Mouse (Mus musculus) bone marrow macrophage, adult 2 months (primary cell): ENCODE results near the gene Hephl1.

Experiments used
- CTCF ChIP-seq: IDR thresholded peaks from 2 replicates; pipeline ENCODE4 v1.5.1; 2012; ENCODE audit warnings: low read depth, mild to moderate bottlenecking, low read length, moderate library complexity
- POLR2A ChIP-seq: IDR thresholded peaks from 2 replicates; pipeline ENCODE4 v1.6.1; 2012; ENCODE audit warnings: mild to moderate bottlenecking, low read depth, low read length, borderline replicate concordance

DNA sequence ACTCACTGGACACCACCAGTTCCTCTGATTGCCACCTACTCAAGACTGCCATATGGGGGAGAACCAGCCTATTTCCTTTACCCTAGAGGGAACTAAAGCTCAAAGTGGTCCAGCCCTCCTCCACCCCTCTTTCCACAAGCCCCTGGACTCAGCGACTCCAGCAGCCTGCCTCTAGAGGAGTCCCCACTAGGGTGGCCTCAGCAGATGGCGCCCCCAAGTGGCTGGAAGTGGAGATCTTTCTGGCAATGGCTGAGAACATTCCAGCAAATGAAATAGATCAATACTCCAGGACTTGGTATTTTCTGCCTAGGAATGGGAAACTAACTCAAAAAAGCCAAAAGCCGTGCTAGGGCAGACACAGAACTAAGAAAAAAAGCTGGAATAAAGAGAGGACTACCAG is 84.2 kb downstream of the Hephl1 start:
- TF ChIP-seq CTCF (peak; percentile 31; the same call in 1 of the 2 replicates), POLR2A (no peak)
